Mouse (Mus musculus) kidney, adult 2 months (tissue): Measurements from ENCODE around the gene Sbk3.

Experiments used
- CTCF ChIP-seq: fragments of 200-500 bp; conservative IDR thresholded peaks from 2 replicates; pipeline ENCODE4 v1.5.1; 2011; ENCODE audit warnings: low read depth, mild to moderate bottlenecking, control low read depth, low read length, moderate library complexity, mixed read lengths; ENCODE audit not compliant: insufficient read depth, insufficient read length
- POLR2A ChIP-seq: fragments of 200-500 bp; IDR thresholded peaks from one replicate; pipeline ENCODE4 v1.6.1; 2011; ENCODE audit warnings: low read depth, low read length, control low read depth

DNA sequence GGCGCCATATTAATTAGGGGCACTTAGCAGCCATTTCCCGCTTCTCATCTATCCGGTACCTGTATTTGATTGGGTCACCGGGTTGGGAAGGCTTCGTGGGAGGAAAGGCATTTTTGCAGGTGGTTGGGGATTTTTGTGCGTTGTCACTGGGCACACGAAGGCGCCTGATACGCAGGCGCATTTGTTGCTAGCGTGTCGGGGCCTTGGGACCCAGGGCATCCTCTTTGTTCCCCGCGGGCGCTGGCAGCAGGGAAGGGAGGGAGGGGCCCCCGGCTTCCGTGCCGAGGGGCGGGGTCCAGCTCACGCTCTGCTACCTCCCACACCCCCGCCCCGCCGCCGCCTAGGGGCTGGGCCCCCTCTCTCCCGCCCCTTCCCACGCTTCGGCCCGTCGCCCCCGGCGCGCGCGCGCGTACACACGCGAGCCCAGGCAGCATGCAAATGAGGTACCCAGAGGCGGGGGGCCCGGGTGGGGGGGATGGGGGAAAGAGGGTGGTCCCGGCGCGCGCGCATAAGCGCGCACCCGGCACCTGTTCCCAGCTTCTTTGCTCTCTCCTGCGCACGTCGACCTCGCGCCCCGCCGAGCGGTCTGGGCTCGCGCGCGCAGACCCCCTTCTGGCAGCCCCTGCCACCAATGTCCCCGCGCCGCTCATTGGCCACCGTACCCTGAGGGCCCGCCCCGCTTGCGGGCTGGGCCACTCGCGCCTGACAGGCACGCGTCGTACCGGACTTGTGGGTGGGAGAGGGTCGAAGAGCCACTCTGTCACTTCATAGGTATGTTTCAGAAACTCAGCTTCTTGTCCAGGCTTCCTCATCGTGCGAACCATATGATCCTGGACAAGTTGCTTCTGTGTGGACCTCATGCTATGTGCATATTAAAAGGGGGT lies 44.4 kb upstream of the Sbk3 start, which contains the start of gene Gm44973:
- TF ChIP-seq CTCF, result no peak
- TF ChIP-seq POLR2A, result peak; percentile 7
